Mouse (Mus musculus) spleen, postnatal 10 days (tissue): ENCODE results near the gene Fam204a.

ENCODE experiments used
- DNase-seq, 2 experiments: peaks; one replicate each; pipeline ENCODE4 v3.0.0; 2021 to 2022; ENCODE audit warnings: low spot score in 2 of 2

Fam204a gene

GRCm38 (mm10) chr19:60160611-60161274 lies 65.8 kb downstream of the Fam204a start:
- DNase-seq, result peak; percentile 44 to 85

GRCm38 (mm10) chr19:60159827-60160226 lies 66.7 kb downstream of the Fam204a start:
- DNase-seq, result no peak

DNA sequence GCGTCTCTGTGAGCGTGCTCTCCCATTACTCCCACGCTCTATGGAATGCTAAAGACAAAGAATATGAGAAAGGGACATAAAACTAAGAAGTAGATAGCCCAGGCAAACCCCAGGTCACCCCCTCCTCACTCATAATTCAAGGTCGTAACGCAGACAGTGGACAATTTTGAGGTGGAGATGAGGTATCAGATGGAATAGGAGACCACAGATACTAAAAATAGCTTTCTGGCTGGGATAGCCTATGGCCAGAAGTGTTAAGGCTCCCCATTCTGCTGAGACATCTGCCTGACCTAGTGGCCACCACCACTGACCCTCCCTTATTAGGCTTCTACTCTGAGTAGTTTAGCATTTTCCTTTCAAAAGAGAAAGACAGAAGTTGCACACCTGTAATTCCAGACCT lies 71.2 kb downstream of the Fam204a start:
- no peak for DNase-seq

- DNase-seq, result no peak
Observed at GRCm38 (mm10) chr19:60153096-60153495, 73.4 kb downstream of the Fam204a start.

DNA sequence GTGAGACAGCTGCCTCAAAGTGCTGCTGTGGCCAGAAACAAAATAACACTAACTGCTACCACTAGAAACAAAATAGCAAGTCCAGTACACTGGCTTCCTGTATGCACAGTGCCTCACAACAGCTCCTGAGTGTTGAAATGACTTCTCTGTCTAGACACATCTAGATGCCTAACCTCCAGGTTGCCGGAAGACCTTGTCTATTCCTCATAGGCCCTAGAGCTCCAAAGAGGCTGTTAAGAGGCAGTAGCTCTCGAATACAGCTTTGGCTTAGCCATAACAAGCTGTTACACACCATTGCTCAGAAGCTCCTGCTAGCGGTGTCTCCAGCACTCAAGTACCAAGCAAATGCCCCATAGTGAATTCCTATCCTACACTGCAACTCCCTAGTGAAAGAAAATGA lies 76.4 kb downstream of the Fam204a start:
- DNase-seq, result no peak

DNA sequence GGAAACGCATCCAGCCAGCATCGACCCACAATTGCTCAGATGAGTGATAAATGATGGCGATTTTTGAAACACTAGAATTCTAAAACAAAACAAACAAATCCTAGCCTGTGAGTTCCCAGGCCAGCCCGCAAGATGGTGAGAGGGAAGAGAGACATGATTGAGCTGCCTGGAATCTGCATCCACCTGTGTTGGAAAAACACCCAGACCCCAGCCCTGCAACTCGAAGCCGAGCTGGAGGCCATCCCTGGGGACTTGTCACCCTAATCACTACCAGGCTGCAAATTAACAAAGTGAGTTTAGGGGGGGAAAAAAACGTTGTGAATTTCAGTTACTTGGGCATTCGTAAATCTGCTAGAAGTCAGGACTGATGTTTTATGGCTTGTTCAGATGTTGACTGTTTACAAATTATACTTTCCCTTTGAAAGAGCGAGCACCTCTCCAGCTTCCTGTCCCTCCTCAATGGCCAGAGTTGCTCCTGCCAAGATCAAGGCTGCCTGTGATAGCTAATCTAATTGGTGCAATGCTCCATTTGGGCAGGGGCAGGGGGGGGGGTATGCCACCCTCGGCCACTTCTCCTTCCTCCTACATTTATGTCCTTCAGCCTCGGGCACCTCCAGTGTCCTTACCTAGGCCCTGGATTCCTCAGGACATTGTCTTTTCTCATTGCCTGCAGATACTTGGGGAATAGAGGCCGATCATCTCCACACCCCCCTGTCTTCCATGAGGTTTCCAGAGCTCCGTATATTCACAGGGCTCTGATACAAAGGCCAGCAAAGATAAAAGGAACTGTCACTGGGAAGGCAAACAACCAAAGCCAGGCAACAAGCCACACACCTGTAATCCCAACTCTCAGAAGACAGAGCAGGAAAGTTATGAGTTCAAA lies 77.2 kb downstream of the Fam204a start:
- no peak for DNase-seq
